Mouse (Mus musculus) E14TG2a.4 (cell line): ENCODE measurements around the gene Nup93.
"Not testable (repeated sequence)": the region's sequence is repeated elsewhere in the genome, so short reads cannot be mapped to it uniquely, and the experiment has no call there.

ENCODE experiments used
- H3K27me3 ChIP-seq: 2 replicates; pipeline ENCODE4 v1.6.1; 2014; ENCODE audit warnings: low read length, control low read depth; ENCODE audit not compliant: insufficient read depth
- H3K36me3 ChIP-seq: 2 replicates; pipeline ENCODE4 v1.6.1; 2014; ENCODE audit warnings: low read length, control low read depth; ENCODE audit not compliant: insufficient read depth
- H3K4me1 ChIP-seq: replicated peaks from 2 replicates; pipeline ENCODE4 v1.6.1; 2014; ENCODE audit warnings: low read depth, low read length, control low read depth
- H3K4me3 ChIP-seq: replicated peaks from 2 replicates; pipeline ENCODE4 v1.5.1; 2014; ENCODE audit warnings: mild to moderate bottlenecking, low read length
- H3K9me3 ChIP-seq: 2 replicates; pipeline ENCODE4 v1.6.1; 2014; ENCODE audit warnings: low read length, control low read depth
- CTCF ChIP-seq: conservative IDR thresholded peaks from 2 replicates; pipeline ENCODE4 v1.5.1; 2014; ENCODE audit warnings: low read length
- NANOG ChIP-seq: IDR thresholded peaks from 2 replicates; pipeline ENCODE4 v1.6.1; 2014; ENCODE audit warnings: borderline replicate concordance, low read length, mixed read lengths
- POU5F1 ChIP-seq: IDR thresholded peaks from 2 replicates; pipeline ENCODE4 v1.6.1; 2014; ENCODE audit warnings: low read length, borderline replicate concordance

Gene Nup93

DNA sequence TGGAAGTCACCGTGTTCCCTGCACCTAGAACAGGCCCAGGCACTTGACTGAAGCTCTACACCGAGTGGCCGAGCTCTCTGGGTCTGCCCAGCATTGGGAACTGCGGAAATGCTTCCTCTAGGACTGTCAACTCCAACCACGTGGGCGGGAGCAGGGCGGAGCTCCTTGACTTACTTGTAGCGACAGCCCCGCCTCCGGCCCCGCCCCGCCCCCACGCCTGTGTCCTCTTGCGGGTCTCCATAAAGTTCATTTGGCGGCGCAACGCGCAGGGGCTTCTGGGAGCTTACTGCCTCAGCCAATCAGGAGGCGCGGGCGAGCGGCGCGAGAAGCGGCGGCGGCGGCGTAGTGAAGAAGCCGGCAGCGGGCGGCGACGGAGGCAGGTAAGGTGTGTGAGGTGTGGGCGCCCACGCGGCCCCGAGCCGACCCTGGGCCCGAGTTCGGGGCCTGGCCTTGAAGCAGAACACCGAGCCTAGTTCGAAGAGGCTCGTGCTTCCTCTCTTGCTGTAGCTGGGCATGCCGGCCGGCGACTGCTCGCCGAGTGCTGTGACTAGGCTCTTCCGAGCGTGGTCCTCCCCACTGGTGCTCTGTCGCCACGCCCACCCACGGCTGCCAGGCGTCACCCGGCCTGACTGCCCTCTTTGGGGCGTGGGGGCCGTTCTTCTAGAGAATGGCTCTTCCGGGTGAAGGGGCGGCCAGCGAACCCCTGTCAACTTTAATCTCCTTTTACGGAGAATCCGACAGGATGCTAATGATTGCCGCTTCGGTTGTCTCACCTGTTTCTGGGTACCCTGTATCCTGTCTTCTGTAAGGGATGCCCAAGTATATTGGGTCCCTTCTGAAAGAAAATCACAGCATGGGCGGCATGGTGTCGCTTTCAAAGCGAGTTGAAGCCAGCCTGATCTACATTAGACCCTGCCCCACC lies at the start of gene Nup93:
Gene Nup93 (plus strand): TSS at position 313 of the 922 bp plus-strand sequence.
- no peaks in the 10 kb centered on the region for H3K9me3 ChIP-seq
- TF ChIP-seq NANOG (no peak), POU5F1 (no peak), CTCF (no peak)
- H3K27me3 ChIP-seq, result no peaks in the 10 kb centered on the region
- peak within 1 kb of the TSS; percentile 92 for H3K4me3 ChIP-seq
- peaks cover 32% of the 10 kb centered on the region for H3K4me1 ChIP-seq
- H3K36me3 ChIP-seq, result peaks cover 18% of the 10 kb centered on the region; the same call in 1 of the 2 replicates

DNA sequence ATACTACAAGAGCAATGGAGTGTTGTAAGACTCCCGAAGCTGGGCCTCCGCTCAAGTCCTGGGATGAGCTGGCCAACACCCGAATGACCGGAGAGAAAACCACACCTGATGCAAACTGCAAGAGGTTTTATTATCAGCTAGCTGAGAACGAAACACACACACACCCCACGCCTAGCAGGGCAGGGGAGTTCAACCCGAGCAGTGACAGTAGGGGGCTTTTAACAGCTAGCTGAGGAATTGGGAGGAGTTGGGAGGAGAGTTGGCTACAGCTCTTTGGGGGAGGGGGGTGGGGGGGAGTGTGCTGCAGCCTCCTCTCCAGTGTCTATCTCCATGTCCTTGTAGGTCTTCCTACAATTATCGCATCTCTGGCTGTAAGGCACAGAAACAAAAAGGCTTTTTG lies 48.6 kb upstream of the Nup93 start:
- not testable (repeated sequence) for H3K4me3 ChIP-seq, H3K27me3 ChIP-seq, H3K36me3 ChIP-seq, H3K9me3 ChIP-seq
- H3K4me1 ChIP-seq, result peaks cover 64% of the 10 kb centered on the region

DNA sequence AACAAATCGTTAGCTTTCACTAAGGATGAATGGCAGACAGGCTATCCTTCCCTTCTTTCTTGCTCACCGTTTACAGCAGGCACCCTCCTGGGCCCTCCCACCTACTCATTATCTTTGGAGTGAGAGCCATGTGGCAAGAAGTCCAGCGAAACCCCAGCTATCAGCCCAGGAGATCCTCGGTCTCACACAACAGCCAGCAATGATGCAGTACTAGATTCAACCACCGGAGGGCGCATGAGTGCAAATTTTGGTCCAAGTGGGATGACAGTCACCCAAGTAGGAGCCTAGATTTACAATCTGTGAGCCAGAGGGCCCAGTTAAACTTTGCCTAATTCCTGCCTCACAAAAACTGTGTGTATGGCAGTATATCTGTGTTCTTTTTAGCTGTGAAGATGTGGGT lies 47.1 kb upstream of the Nup93 start:
- no peaks in the 10 kb centered on the region for H3K9me3 ChIP-seq
- H3K27me3 ChIP-seq, result peaks cover 19% of the 10 kb centered on the region
- TF ChIP-seq POU5F1 (no peak), CTCF (peak; percentile 98)
- peaks cover 72% of the 10 kb centered on the region for H3K4me1 ChIP-seq
- no peak overlapping the region for H3K4me3 ChIP-seq
- H3K36me3 ChIP-seq, result no peaks in the 10 kb centered on the region

GRCm38 (mm10) chr8:94169547-94169946 lies 44.8 kb upstream of the Nup93 start:
- Histone ChIP-seq H3K4me3 (no peak overlapping the region), H3K27me3 (peaks cover 23% of the 10 kb centered on the region), H3K36me3 (no peaks in the 10 kb centered on the region), H3K4me1 (peaks cover 73% of the 10 kb centered on the region), H3K9me3 (no peaks in the 10 kb centered on the region)
- TF ChIP-seq NANOG, result no peak
- TF ChIP-seq CTCF, result no peak
- TF ChIP-seq POU5F1, result no peak

GRCm38 (mm10) chr8:94171321-94171755 lies 43.0 kb upstream of the Nup93 start:
- peaks cover 23% of the 10 kb centered on the region for H3K27me3 ChIP-seq
- TF ChIP-seq POU5F1 (no peak), CTCF (no peak), NANOG (no peak)
- H3K36me3 ChIP-seq, result no peaks in the 10 kb centered on the region
- H3K9me3 ChIP-seq, result no peaks in the 10 kb centered on the region
- H3K4me1 ChIP-seq, result peaks cover 76% of the 10 kb centered on the region
- peak overlapping the region; percentile 89 for H3K4me3 ChIP-seq

DNA sequence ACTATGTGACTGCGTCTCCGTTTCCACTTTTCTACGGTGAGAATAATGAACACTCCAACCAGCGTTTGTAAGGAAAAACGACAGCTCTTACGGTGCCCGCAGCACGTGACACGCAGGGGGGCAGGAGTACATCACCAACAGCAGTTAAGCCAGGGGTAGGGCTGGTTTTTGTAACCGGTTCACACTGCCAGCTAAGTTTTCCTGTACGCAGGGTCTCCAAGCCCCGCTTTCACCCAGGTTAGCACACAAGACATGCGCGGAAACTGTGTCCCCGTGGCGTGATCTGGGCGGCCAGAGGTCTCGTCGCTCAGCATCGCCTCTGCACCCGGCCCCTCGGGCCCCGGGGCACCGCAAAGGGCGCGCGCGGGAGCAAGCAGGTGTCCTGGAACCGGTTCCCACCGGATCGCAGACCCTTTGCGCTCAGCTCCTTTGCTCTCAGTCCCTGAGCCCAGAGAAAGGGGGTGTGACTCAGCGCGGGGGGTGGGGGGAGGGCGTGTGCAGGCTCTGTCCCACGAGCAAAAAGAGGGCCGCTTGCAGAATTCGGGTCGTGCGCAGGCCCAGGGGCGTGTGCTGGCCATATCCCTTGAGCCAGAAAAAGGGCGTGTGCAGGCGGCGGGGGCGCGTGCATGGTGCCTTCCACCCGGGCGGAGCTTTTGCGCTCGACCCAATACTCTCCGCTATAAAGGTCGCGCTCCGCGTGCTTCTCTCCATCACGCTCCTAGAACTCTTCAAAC lies 42.1 kb upstream of the Nup93 start, which contains the start of gene Mt2:
Gene Mt2 (plus strand): TSS at position 590 of the 734 bp plus-strand sequence.
- H3K4me1 ChIP-seq, result peaks cover 70% of the 10 kb centered on the region
- no peaks in the 10 kb centered on the region for H3K36me3 ChIP-seq
- H3K4me3 ChIP-seq, result peak within 1 kb of the TSS; percentile 89
- TF ChIP-seq NANOG, result no peak
- no peak for TF ChIP-seq CTCF
- no peak for TF ChIP-seq POU5F1
- H3K27me3 ChIP-seq, result peaks cover 23% of the 10 kb centered on the region
- no peaks in the 10 kb centered on the region for H3K9me3 ChIP-seq

GRCm38 (mm10) chr8:94172809-94173732 lies 41.3 kb upstream of the Nup93 start:
- no peak for TF ChIP-seq NANOG
- no peak for TF ChIP-seq POU5F1
- TF ChIP-seq CTCF, result no peak

More at GRCm38 (mm10) chr8:94172809-94173732, 41.3 kb upstream of the Nup93 start:
- Histone ChIP-seq H3K9me3 (no peaks in the 10 kb centered on the region), H3K36me3 (no peaks in the 10 kb centered on the region), H3K4me1 (peaks cover 63% of the 10 kb centered on the region), H3K4me3 (peak overlapping the region; percentile 89), H3K27me3 (peaks cover 25% of the 10 kb centered on the region)
